Mouse (Mus musculus) heart, postnatal 0 days (tissue): Measurements from ENCODE around the gene Aldob.

ENCODE experiments used
- CTCF ChIP-seq: IDR thresholded peaks from 2 replicates; pipeline ENCODE4 v1.5.1; 2016; ENCODE audit warnings: antibody characterized with exemption, control low read depth, low read depth
- EP300 ChIP-seq: IDR thresholded peaks from 2 replicates; pipeline ENCODE4 v1.6.1; 2016; ENCODE audit warnings: antibody characterized with exemption, low read depth

- TF ChIP-seq CTCF (no peak), EP300 (no peak)
These were observed 14.3 kb downstream of the Aldob start for GRCm38 (mm10) chr4:49535036-49535435.
